Mouse (Mus musculus) c-Kit-negative CD71-positive TER-119-positive erythroid progenitor cells, embryonic 14.5 days (primary cell): ENCODE measurements around the gene Lrrc4.

Experiments used
- DNase-seq: peaks from one replicate; pipeline ENCODE4 v3.0.0-alpha.2; 2013; ENCODE audit warnings: low read depth, low spot score

The Lrrc4 gene

DNA sequence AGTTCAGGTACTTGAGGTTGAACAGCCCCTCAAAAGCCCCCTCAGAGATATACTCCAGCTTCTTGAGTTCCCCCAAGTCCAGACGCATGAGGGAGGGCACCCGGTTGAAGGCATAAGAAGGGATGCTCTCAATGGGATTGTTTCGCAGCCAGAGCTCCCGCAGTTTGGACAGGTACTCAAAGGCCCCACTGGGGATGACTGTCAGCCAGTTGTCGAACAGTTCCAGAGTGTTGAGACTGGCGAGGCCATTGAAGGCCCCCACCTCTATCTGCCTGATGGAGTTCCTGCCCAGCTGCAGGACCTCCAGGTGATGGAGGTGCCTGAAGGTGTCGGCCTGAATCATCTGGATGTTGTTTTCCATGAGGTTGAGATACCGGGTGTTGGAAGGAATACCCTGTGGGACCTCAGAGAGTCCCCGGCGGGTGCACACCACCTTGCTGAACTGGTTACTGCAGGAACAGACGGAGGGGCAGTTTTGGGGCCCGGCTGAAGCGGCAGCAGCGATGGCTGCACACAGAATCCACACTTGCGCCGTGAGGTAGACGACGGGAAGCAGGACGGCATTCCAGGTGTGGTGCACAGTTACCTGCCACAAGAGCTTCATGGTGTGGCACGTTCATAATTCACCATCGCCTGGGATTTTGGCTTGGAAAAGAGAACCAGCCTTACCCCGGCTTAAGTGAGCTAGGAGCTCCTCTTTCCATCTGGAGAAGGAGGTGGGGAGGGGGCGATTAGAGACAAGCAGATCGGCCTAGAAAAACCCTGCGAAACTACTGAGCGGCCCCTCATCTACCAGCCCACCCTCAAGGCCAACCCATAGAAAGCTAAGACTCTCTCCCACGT is at the start of gene Lrrc4:
Lrrc4 (minus strand) TSS at position 737 of the 843 bp plus-strand sequence.
- no peak for DNase-seq

DNA sequence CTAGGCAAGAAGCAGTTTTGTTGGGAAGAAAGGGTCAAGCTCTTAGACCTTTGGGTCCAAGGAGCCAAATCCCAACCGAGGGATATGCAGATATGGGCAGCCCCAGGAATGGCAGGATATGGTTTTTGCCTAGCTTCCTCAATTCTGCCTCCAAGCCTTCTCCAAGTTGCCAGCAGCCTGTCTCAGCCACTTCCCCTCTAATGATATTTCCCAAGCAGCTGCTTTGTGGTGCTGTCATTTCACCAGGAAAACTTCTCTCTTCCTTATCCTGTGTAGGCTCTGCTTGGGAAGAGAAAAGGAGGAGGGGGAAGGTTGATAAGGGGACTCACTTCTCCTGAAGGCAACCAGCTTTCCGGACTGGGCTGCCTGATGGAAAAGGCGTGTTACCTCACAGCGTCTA is 49.4 kb upstream of the Lrrc4 start:
- no peak for DNase-seq

DNA sequence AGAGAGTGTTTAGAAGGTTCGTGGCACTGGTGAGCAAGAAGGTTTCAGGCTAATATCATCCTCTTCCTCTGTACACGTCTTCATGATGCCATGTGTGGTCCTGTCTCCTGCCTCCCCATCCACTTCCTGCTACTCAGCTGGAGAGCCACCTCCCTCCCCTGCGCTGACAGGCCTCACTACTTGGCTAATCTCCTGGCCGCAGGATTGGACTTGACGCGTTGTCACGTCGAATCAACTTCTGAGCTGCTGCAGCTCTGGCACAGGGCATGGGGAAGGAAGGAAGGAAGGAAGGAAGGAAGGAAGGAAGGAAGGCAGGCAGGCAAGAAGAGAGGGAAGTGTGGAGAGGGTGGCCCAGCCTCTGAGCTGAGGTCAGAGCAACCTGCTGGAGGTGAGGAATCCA is 47.8 kb upstream of the Lrrc4 start:
- DNase-seq, result no peak

- DNase-seq, result no peak
These were observed 46.6 kb upstream of the Lrrc4 start for GRCm38 (mm10) chr6:28877945-28878666.

GRCm38 (mm10) chr6:28876492-28876891 is 44.9 kb upstream of the Lrrc4 start:
- no peak for DNase-seq

- no peak for DNase-seq
These were observed 43.8 kb upstream of the Lrrc4 start for GRCm38 (mm10) chr6:28875333-28875732.

DNA sequence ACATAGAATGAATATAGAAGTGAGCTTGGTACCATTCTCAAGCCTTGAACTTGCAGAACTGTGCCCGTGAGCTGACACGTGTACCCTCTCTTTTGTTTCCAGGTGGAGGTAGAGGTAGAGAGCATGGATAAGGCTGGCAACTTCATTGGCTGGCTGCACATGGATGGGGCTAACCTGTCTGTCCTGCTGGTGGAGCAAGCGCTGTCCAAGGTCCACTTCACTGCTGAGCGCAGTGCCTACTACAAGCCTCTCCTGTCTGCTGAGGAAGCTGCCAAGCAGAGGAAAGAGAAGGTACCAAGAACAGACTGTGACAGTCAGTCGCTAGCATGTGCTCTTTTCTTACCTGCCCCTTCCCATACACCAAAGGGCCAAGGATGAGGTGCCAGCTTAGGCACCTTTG is 43.2 kb upstream of the Lrrc4 start:
- no peak for DNase-seq

DNA sequence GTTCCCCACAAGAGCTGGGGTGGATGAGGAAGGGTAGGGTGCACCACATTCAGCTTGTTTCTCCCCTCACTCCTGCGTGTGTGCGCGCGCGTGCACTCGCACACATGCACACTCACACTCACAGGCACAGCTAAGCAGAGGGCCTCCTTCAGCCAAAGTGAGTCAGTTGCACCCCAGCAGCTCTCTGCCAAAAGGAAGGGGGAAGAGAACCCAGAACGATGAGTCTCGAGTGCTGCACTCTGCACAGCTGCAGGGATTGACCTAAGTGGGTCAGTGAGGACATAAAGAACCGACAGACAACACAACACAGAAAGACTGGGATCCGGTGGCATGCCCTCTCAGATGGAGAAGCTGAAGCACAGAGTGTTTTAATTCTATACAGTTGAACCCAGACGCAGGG is 42.5 kb upstream of the Lrrc4 start:
- DNase-seq, result no peak

DNA sequence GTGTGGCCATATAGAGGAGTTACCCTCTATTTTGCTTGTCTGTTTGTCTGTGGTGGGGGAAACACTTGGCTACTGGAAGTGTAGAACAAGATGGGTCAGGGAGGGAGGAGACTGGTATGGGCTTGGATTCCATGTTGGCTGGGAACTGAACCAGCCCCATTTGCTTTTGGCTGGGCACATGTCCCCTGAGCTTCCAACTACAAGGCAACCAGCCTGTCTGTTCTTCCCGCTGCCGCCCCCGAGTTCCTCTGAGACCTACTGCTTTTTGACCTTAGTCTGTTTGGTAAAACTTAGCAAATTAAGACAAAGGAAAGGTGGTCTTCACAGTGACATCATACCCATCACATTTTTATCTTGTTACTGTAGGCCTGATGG is 40.9 kb upstream of the Lrrc4 start:
- DNase-seq, result no peak

DNA sequence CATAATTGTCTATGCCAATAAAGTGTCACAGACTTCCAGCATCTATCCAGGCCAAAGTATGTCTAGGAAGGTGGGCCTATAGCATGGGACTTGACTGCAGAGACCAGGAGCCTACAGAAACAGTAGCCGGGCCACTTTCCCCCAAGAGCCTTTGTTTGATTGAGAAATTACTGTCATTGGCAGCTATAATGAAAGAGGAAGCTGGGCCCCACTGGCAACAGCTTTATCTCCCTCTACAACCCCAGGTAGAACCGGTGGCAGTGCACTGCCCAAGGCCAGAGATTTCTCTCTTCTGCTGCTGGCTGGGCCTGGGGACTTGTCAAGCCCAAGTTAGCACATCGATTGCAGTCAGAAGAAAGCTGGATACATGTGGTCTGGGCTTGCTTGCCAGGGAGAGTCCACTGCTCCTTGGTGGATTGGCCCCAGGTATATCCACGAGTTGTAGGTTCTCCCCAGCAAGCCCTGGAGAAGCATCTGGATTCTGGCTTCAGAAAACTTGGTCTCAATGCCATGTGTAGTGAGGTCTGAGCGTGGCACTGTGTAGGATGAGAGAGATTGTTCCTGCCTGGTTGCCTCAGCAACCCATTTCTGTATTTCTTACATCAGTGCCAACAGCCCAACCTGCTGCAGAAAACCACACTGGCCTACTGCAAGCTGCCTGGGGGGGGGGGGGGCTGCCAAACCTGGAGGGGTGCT is 40.3 kb upstream of the Lrrc4 start:
- no peak for DNase-seq

GRCm38 (mm10) chr6:28867516-28868251 is 36.1 kb upstream of the Lrrc4 start:
- no peak for DNase-seq

DNA sequence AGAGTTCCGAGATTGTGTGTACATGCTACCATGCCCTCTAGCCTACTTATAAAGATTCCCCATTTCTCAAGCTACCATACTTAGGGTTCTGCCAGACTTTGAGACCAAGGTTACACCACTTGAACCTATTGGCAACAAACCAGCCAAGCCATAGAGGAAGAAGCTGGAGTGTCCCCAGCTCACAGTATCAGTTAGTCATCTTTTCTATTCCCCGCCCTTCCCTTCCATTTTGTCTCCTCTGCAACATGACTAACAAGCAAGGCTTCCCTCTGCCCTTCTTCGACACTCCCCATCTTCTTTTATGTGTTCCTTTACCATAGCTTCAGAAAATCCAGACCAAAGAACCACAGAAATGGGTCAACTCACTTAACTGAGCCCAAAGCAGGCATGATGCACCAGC is 34.7 kb upstream of the Lrrc4 start:
- DNase-seq, result no peak

GRCm38 (mm10) chr6:28865112-28865511 is 33.6 kb upstream of the Lrrc4 start:
- no peak for DNase-seq

GRCm38 (mm10) chr6:28864684-28865083 is 33.1 kb upstream of the Lrrc4 start:
- no peak for DNase-seq

GRCm38 (mm10) chr6:28862304-28862703 is 30.8 kb upstream of the Lrrc4 start:
- DNase-seq, result no peak

GRCm38 (mm10) chr6:28860922-28861321 is 29.4 kb upstream of the Lrrc4 start:
- DNase-seq, result no peak

DNA sequence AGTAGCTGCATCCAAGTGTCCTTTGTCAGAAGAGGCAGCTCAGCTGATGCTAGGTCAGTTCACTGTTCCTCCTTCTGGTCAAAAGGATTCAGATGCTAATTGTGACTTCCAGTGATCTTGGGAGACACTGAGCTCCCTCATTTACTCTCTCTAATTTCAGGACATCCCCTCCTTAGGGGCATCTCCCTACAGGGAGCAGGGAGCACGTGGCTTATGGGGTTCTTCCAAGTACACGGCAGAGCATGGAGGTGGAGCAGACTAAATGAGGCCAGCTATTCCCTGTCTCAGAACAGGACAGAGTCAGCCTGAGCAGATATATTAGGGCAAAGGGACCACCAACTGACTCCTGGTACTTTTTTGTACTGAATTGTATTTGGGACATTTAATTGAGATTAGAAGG is 28.9 kb upstream of the Lrrc4 start:
- no peak for DNase-seq

GRCm38 (mm10) chr6:28859094-28859493 is 27.5 kb upstream of the Lrrc4 start:
- DNase-seq, result no peak

DNA sequence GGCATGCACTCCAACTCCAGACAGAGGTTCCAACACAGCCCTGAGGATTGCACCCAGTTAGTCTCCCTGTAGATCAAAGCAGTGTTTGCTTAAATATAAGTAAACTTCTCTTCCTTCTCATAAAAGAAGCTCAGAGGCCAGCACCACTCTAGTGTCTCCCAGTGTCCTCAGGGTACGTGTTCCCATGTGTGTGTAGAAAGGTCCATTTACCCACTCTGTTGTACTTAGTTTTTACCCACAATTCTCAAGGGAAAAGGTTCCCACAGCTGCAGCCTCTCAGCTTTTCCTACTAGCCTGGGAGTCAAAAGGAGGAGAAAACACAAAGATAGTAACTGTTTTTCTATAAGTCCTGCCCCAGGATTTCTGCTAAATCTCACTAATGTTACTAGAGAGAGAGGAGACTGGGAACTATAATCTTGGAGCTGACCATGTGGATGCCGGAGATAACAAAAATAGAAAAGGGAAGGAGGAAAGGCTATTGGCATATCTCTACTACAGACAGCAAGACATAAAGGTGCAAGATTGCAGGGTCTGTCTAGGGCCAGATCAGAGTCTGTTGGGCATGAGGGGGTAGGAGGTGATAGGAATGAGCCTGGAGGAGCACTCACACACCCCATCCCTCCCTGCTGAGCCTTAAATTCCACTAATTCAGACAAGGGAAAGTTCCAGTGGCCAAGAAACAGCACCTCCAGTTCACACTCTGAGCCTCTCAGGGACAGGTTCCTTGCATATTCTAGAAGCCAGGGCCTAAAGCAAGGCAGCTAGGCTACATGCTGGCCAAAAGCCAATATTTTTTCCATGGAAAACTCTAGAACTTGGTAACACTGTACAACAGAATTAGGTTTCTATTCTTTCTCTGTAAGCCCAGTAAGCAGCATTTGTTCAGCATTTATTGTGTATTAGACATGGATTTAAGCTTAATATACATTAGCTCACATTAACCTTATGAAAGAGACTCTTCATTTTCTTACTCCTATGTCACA is 25.9 kb upstream of the Lrrc4 start:
- no peak for DNase-seq

DNA sequence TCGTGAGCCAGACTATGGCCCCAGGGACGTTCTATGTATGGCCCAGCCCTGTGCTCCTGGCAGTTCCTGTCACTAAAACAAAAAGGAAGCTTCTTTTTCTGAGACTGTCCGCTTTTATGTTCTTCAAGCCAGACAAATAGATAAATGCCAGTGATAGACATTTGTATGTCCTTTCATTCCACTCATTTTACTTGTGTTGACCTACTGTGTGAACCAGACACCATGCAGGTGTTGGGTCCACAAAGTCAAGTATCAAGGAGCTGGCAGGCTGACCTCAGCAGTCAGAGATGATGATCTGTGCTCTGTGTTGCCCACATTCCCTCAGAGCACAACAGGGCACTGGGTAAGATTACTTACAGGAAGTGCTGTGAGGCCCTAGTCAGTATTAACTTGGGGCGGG is 25.2 kb upstream of the Lrrc4 start:
- no peak for DNase-seq

DNA sequence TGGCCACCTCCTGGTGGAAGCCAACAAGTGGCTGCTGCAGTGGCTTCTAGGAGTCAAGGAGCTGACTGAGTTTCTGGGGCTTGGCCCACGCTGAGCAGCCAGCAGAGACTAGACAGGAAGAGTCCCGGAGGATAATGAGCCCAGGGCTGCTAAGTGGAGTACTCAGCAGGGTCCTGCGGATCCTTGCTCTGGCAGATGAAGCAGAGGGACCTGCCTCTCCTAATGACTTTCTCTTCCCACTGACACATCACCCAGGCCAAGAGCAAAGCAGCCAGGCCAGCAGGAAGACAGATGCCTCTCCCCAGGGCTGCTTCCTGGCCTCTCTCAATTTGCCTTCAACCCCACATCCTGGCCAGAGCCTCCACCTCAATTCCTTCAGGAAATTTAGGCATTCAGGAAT is 23.9 kb upstream of the Lrrc4 start:
- DNase-seq, result no peak
